Mouse (Mus musculus): ENCODE data around the gene Ralb.
A peak's percentile ranks its signal among the peaks of the same experiment; 100 is the strongest.

GRCm38 (mm10) chr1:119423510-119423909, 81.1 kb downstream of the Ralb start:
- TF ChIP-seq POLR2A (IDR thresholded peaks at IDR 0.05; ENCODE audit: borderline replicate concordance, control insufficient read depth, low read depth, low read length) (no peak), CTCF (IDR thresholded peaks at IDR 0.05; ENCODE audit: control insufficient read depth, insufficient read depth, low read length) (peak; percentile 14; the same call in 1 of the 2 replicates)
